Mouse (Mus musculus): ENCODE results near the gene Rgs9. TPM values are rescaled to one million over a fixed set of nuclear protein-coding genes. Genes with fewer than 3 reads are reported as not detected.
"Not testable (repeated sequence)": the region's sequence is repeated elsewhere in the genome, so short reads cannot be mapped to it uniquely, and the experiment has no call there.

Gene Rgs9
- polyA plus RNA-seq, 1 experiment from 2014 or later: 18.8 TPM

- H3K27ac ChIP-seq (ENCODE audit: low read length): peak overlapping the region; percentile 39; the same call in 1 of the 2 replicates
- H3K9me3 ChIP-seq (replicated peaks; ENCODE audit: control insufficient read depth, low read length, poor library complexity, severe bottlenecking): no peaks in the 10 kb centered on the region
- H3K27me3 ChIP-seq (ENCODE audit: control insufficient read depth, insufficient read depth, low read depth, low read length): no peaks in the 10 kb centered on the region
- no peak overlapping the region for H3K4me3 ChIP-seq (ENCODE audit: low read depth, low read length)
- H3K4me1 ChIP-seq (ENCODE audit: control insufficient read depth, insufficient read depth, low read length): no peaks in the 10 kb centered on the region
- no peak overlapping the region for H3K9ac ChIP-seq (ENCODE audit: low read depth, low read length)
- no peak overlapping the region for H3K4me2 ChIP-seq (ENCODE audit: low read length)
- 86% methylated on average over 5 of the region's 5 CpGs for WGBS
- ATAC-seq: no peak
- no peaks in the 10 kb centered on the region for H3K36me3 ChIP-seq (ENCODE audit: control insufficient read depth, insufficient read depth, low read length)
Measured at GRCm38 (mm10) chr11:109319946-109320345, 22.0 kb upstream of the Rgs9 start.

GRCm38 (mm10) chr11:109319471-109319870 is 21.5 kb upstream of the Rgs9 start:
- Histone ChIP-seq H3K36me3 (ENCODE audit: control insufficient read depth, insufficient read depth, low read length) (no peaks in the 10 kb centered on the region), H3K9ac (ENCODE audit: low read depth, low read length) (no peak overlapping the region), H3K4me1 (ENCODE audit: control insufficient read depth, insufficient read depth, low read length) (no peaks in the 10 kb centered on the region), H3K9me3 (replicated peaks; ENCODE audit: control insufficient read depth, low read length, poor library complexity, severe bottlenecking) (no peaks in the 10 kb centered on the region), H3K27ac (ENCODE audit: low read length) (no peak overlapping the region), H3K4me2 (ENCODE audit: low read length) (no peak overlapping the region), H3K4me3 (ENCODE audit: low read depth, low read length) (no peak overlapping the region), H3K27me3 (ENCODE audit: control insufficient read depth, insufficient read depth, low read depth, low read length) (no peaks in the 10 kb centered on the region)
- ATAC-seq: no peak
- 94% methylated on average over 4 of the region's 4 CpGs for WGBS

GRCm38 (mm10) chr11:109316921-109317320 is 19.0 kb upstream of the Rgs9 start:
- Histone ChIP-seq H3K27ac (ENCODE audit: low read length) (no peak overlapping the region), H3K4me3 (ENCODE audit: low read depth, low read length) (no peak overlapping the region), H3K9me3 (replicated peaks; ENCODE audit: control insufficient read depth, low read length, poor library complexity, severe bottlenecking) (no peaks in the 10 kb centered on the region), H3K4me1 (ENCODE audit: control insufficient read depth, insufficient read depth, low read length) (peaks cover 2% of the 10 kb centered on the region; the same call in 1 of the 2 replicates), H3K27me3 (ENCODE audit: control insufficient read depth, insufficient read depth, low read depth, low read length) (no peaks in the 10 kb centered on the region), H3K9ac (ENCODE audit: low read depth, low read length) (no peak overlapping the region), H3K4me2 (ENCODE audit: low read length) (no peak overlapping the region), H3K36me3 (ENCODE audit: control insufficient read depth, insufficient read depth, low read length) (no peaks in the 10 kb centered on the region)
- 39% methylated on average over 4 of the region's 4 CpGs for WGBS
- ATAC-seq: no peak

DNA sequence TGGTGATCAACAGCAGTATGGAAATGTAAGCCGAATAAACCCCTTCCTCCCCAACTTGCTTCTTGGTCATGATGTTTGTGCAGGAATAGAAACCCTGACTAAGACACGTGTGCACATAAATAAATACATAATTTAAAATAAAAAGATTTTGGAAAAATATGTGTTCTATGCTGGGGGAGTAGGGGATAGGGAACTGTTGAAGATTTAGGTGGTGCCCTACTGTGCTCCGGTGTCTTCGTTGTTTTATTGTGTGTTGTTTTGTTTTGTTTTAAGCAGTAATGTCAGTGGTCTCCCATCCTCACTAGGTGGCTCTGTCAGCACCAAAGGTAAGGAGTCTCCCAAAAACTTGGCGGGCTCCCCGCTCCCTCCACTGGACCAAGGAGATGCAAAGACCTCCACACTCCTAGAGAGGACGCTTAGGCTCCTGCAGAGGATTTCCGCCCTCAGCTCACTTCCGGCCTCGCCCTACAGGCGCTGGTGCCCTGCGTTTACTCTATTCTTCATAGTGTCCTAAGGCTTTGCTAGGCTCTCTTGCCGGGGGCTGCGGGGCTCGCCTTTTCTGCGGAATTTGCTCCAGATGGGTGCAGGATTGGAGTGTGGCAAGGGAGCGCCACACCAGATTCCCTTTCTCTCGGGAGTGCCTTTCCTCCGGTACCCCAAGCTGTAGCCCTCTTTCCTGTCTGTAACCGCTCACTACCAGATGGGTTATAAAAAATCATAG is 14.1 kb upstream of the Rgs9 start:
- H3K36me3 ChIP-seq (ENCODE audit: control insufficient read depth, insufficient read depth, low read length): no peaks in the 10 kb centered on the region
- H3K4me2 ChIP-seq (ENCODE audit: low read length): peak overlapping the region; percentile 54
- peak overlapping the region; percentile 70 for H3K27ac ChIP-seq (ENCODE audit: low read length)
- peak; percentile 98 for ATAC-seq
- peak overlapping the region; percentile 52 for H3K4me3 ChIP-seq (ENCODE audit: low read depth, low read length)
- H3K9ac ChIP-seq (ENCODE audit: low read depth, low read length): peak overlapping the region; percentile 77
- H3K4me1 ChIP-seq (ENCODE audit: control insufficient read depth, insufficient read depth, low read length): peaks cover 2% of the 10 kb centered on the region; the same call in 1 of the 2 replicates
- no peaks in the 10 kb centered on the region for H3K9me3 ChIP-seq (replicated peaks; ENCODE audit: control insufficient read depth, low read length, poor library complexity, severe bottlenecking)
- no peaks in the 10 kb centered on the region for H3K27me3 ChIP-seq (ENCODE audit: control insufficient read depth, insufficient read depth, low read depth, low read length)
- 8% methylated on average over 19 of the region's 20 CpGs for WGBS

- Histone ChIP-seq H3K4me1 (ENCODE audit: control insufficient read depth, insufficient read depth, low read length) (no peaks in the 10 kb centered on the region), H3K4me3 (ENCODE audit: low read depth, low read length) (no peak overlapping the region), H3K27ac (ENCODE audit: low read length) (no peak overlapping the region), H3K27me3 (ENCODE audit: control insufficient read depth, insufficient read depth, low read depth, low read length) (no peaks in the 10 kb centered on the region), H3K4me2 (ENCODE audit: low read length) (no peak overlapping the region), H3K36me3 (ENCODE audit: control insufficient read depth, insufficient read depth, low read length) (no peaks in the 10 kb centered on the region), H3K9me3 (replicated peaks; ENCODE audit: control insufficient read depth, low read length, poor library complexity, severe bottlenecking) (no peaks in the 10 kb centered on the region), H3K9ac (ENCODE audit: low read depth, low read length) (no peak overlapping the region)
- no peak for ATAC-seq
- WGBS: 71% methylated on average over 5 of the region's 5 CpGs
Measured at GRCm38 (mm10) chr11:109305680-109306079, 7.8 kb upstream of the Rgs9 start.

DNA sequence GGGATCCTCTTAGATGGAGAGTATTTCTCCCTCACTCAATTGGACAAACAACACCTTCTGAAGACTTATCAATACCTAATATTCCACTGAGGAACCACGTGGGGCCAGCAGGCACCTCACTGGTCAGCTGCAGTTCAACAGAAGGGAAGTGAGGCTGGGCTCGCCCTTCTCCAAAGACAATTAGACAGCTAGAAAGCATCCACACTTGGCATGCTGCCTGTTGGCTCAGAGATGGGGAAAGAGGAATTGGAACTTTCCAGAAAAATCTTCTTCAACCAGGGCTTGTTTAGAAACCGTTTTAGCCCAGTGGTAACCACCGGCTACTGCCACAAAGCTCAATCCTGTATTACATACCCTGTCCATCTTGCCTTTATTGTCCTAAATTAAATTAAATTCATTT is 4.4 kb upstream of the Rgs9 start:
- no peak overlapping the region for H3K4me2 ChIP-seq (ENCODE audit: low read length)
- 71% methylated on average over 4 of the region's 4 CpGs for WGBS
- no peak for ATAC-seq

GRCm38 (mm10) chr11:109297031-109297430 is 898 bp downstream of the Rgs9 start:
- H3K9me3 ChIP-seq (replicated peaks; ENCODE audit: control insufficient read depth, low read length, poor library complexity, severe bottlenecking): no peaks in the 10 kb centered on the region; the same call in 1 of the 2 replicates
- H3K27me3 ChIP-seq (ENCODE audit: control insufficient read depth, insufficient read depth, low read depth, low read length): no peaks in the 10 kb centered on the region
- H3K4me3 ChIP-seq (ENCODE audit: low read depth, low read length): peak overlapping the region; percentile 53
- peak overlapping the region; percentile 66 for H3K4me2 ChIP-seq (ENCODE audit: low read length)
- ATAC-seq: no peak
- peak overlapping the region; percentile 68 for H3K9ac ChIP-seq (ENCODE audit: low read depth, low read length)
- peaks cover 16% of the 10 kb centered on the region for H3K4me1 ChIP-seq (ENCODE audit: control insufficient read depth, insufficient read depth, low read length)
- 52% methylated on average over 7 of the region's 7 CpGs for WGBS
- no peaks in the 10 kb centered on the region for H3K36me3 ChIP-seq (ENCODE audit: control insufficient read depth, insufficient read depth, low read length)
- no peak overlapping the region for H3K27ac ChIP-seq (ENCODE audit: low read length)

More for the DNA sequence above, 4.4 kb upstream of the Rgs9 start:
- Histone ChIP-seq H3K4me3 (ENCODE audit: low read depth, low read length) (no peak overlapping the region), H3K36me3 (ENCODE audit: control insufficient read depth, insufficient read depth, low read length) (no peaks in the 10 kb centered on the region), H3K4me1 (ENCODE audit: control insufficient read depth, insufficient read depth, low read length) (peaks cover 4% of the 10 kb centered on the region), H3K9ac (ENCODE audit: low read depth, low read length) (no peak overlapping the region), H3K27me3 (ENCODE audit: control insufficient read depth, insufficient read depth, low read depth, low read length) (no peaks in the 10 kb centered on the region), H3K9me3 (replicated peaks; ENCODE audit: control insufficient read depth, low read length, poor library complexity, severe bottlenecking) (no peaks in the 10 kb centered on the region), H3K27ac (ENCODE audit: low read length) (no peak overlapping the region)

GRCm38 (mm10) chr11:109292056-109292455 is 5.9 kb downstream of the Rgs9 start:
- ATAC-seq: no peak
- Histone ChIP-seq H3K4me2 (ENCODE audit: low read length) (no peak overlapping the region), H3K4me3 (ENCODE audit: low read depth, low read length) (no peak overlapping the region), H3K27me3 (ENCODE audit: control insufficient read depth, insufficient read depth, low read depth, low read length) (no peaks in the 10 kb centered on the region), H3K27ac (ENCODE audit: low read length) (no peak overlapping the region), H3K9ac (ENCODE audit: low read depth, low read length) (no peak overlapping the region), H3K36me3 (ENCODE audit: control insufficient read depth, insufficient read depth, low read length) (no peaks in the 10 kb centered on the region), H3K4me1 (ENCODE audit: control insufficient read depth, insufficient read depth, low read length) (peaks cover 9% of the 10 kb centered on the region), H3K9me3 (replicated peaks; ENCODE audit: control insufficient read depth, low read length, poor library complexity, severe bottlenecking) (no peaks in the 10 kb centered on the region; the same call in 1 of the 2 replicates)
- 66% methylated on average over 3 of the region's 3 CpGs for WGBS

GRCm38 (mm10) chr11:109289378-109289777 is 8.6 kb downstream of the Rgs9 start:
- H3K4me2 ChIP-seq (ENCODE audit: low read length); H3K27ac ChIP-seq (ENCODE audit: low read length); H3K4me3 ChIP-seq (ENCODE audit: low read depth, low read length); H3K9me3 ChIP-seq (replicated peaks; ENCODE audit: control insufficient read depth, low read length, poor library complexity, severe bottlenecking); H3K4me1 ChIP-seq (ENCODE audit: control insufficient read depth, insufficient read depth, low read length); ATAC-seq; H3K9ac ChIP-seq (ENCODE audit: low read depth, low read length); H3K27me3 ChIP-seq (ENCODE audit: control insufficient read depth, insufficient read depth, low read depth, low read length); H3K36me3 ChIP-seq (ENCODE audit: control insufficient read depth, insufficient read depth, low read length): not testable (repeated sequence)
- 90% methylated on average over 9 of the region's 9 CpGs for WGBS
